Mouse (Mus musculus) adrenal gland, adult 18-20 months (tissue): ENCODE measurements around the gene Calm2. TPM values are rescaled to one million over a fixed set of nuclear protein-coding genes. Genes with fewer than 3 reads are reported as not detected.

ENCODE experiments used
- DNase-seq, 2 experiments: peaks; one replicate each; pipeline ENCODE4 v3.0.0; 2021 to 2022; ENCODE audit warnings: low spot score in 2 of 2
- total RNA-seq, 2 experiments: library from RNA; stranded (reverse); gene quantifications; 1 replicate in 1 of 2; 2 replicates in 1 of 2; pipeline ENCODE4 v1.2.3; 2021

Gene Calm2
- total RNA-seq, 2 experiments from 2014 or later, result 343 to 481 TPM

GRCm38 (mm10) chr17:87405576-87405975 lies 41.2 kb downstream of the Calm2 start:
- DNase-seq, result no peak

- no peak for DNase-seq
These were observed 43.3 kb downstream of the Calm2 start for GRCm38 (mm10) chr17:87403462-87403861.

GRCm38 (mm10) chr17:87402444-87402843 lies 44.3 kb downstream of the Calm2 start:
- no peak for DNase-seq

GRCm38 (mm10) chr17:87397088-87397487 lies 49.6 kb downstream of the Calm2 start:
- DNase-seq, result no peak

GRCm38 (mm10) chr17:87391242-87391641 lies 55.5 kb downstream of the Calm2 start:
- DNase-seq, result no peak

GRCm38 (mm10) chr17:87387068-87387467 lies 59.7 kb downstream of the Calm2 start:
- DNase-seq, result no peak

GRCm38 (mm10) chr17:87385835-87386234 lies 60.9 kb downstream of the Calm2 start:
- no peak for DNase-seq

Other genes with a start within 250 kb of the Calm2 start
- gene Mcfd2, start 181.0 kb downstream of the Calm2 start, total RNA-seq, result 100 to 1,000 TPM; 190 to 305 TPM
- 10 to 100 TPM; 15.2 to 16.0 TPM for gene Ttc7, start 164.0 kb downstream of the Calm2 start, total RNA-seq
- not detected for gene Stpg4, start 19.2 kb downstream of the Calm2 start, total RNA-seq
- not detected for gene Epcam, start 189.0 kb upstream of the Calm2 start, total RNA-seq
- 10 to 100 TPM; 11.6 to 13.8 TPM for gene Msh2, start 225.4 kb upstream of the Calm2 start, total RNA-seq